Mouse (Mus musculus): ENCODE measurements around the gene Chkb. TPM values are rescaled to one million over a fixed set of nuclear protein-coding genes. Genes with fewer than 3 reads are reported as not detected.
"Not testable (repeated sequence)": the region's sequence is repeated elsewhere in the genome, so short reads cannot be mapped to it uniquely, and the experiment has no call there.

The Chkb gene
- total and polyA plus RNA-seq, 2 experiments from 2014 or later, result 78.3 to 130 TPM

DNA sequence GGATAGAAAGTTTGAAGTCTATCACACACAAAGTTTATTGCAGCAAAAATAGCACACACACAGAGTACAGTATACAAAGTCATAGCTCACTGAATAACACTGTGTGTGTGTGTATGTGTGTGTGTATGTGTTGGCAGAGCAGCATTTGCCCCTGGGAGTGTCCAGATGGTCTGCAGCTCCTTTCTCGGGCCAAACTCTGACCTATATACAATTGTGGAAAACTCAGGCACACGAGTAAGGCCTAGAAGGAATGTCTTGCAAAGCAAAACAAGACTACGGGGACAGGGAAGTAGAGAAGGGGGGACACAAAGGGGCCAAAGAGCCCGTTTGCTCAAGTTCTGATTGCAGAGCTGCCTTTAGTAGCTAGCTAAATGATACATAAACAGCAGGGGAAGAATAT, 3.2 kb upstream of the Chkb start:
- 82% methylated on average over 4 of the region's 4 CpGs for WGBS
- H3K27me3 ChIP-seq (ENCODE audit: control insufficient read depth, insufficient read depth, low read length), result no peaks in the 10 kb centered on the region
- H3K36me3 ChIP-seq (replicated peaks; ENCODE audit: control insufficient read depth, insufficient read depth, low read length), result peaks cover 1% of the 10 kb centered on the region
- H3K9me3 ChIP-seq (replicated peaks; ENCODE audit: control insufficient read depth, low read length), result no peaks in the 10 kb centered on the region
- no peak overlapping the region for H3K27ac ChIP-seq (ENCODE audit: low read depth)
- H3K4me3 ChIP-seq (ENCODE audit: low read depth, low read length), result no peak overlapping the region
- no peak overlapping the region for H3K4me2 ChIP-seq (ENCODE audit: low read depth, low read length)
- no peak overlapping the region for H3K9ac ChIP-seq (replicated peaks; ENCODE audit: low read depth, low read length)
- no peak for ATAC-seq (ENCODE audit: insufficient read depth, low read depth)
- DNase-seq (ENCODE audit: low spot score), result no peak
- H3K4me1 ChIP-seq (ENCODE audit: control insufficient read depth, insufficient read depth), result peaks cover 13% of the 10 kb centered on the region; the same call in 1 of the 2 replicates
- TF ChIP-seq CTCF (IDR thresholded peaks at IDR 0.05; ENCODE audit: low read depth) (no peak), EP300 (IDR thresholded peaks at IDR 0.05; ENCODE audit: low read depth) (no peak)

DNA sequence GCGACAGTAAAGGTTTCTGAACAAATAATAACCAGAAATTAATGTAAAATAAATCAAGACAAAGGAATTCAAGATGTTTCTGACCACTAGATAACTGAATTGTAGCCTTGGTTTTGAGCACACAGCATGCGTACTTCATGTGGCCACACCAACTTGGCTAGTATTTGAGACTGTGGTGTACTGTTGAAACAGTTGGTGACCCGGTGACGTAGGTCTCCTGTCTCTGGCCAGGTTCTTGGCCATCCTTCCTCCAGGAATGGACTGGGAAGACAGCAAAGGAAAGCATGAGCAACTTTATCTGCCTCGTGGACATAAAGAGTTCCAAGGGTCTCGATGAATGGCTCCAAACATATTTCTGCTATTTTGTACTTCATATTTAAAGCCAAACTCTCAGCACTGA, 2.1 kb upstream of the Chkb start:
- no peak overlapping the region for H3K27ac ChIP-seq (ENCODE audit: low read depth)
- H3K4me1 ChIP-seq (ENCODE audit: control insufficient read depth, insufficient read depth), result peaks cover 19% of the 10 kb centered on the region
- no peaks in the 10 kb centered on the region for H3K9me3 ChIP-seq (replicated peaks; ENCODE audit: control insufficient read depth, low read length)
- no peak overlapping the region for H3K9ac ChIP-seq (replicated peaks; ENCODE audit: low read depth, low read length)
- no peaks in the 10 kb centered on the region for H3K27me3 ChIP-seq (ENCODE audit: control insufficient read depth, insufficient read depth, low read length)
- H3K4me3 ChIP-seq (ENCODE audit: low read depth, low read length), result no peak overlapping the region
- WGBS, result 88% methylated on average over 6 of the region's 6 CpGs
- DNase-seq (ENCODE audit: low spot score), result no peak
- TF ChIP-seq CTCF (IDR thresholded peaks at IDR 0.05; ENCODE audit: low read depth), result no peak
- no peak for TF ChIP-seq EP300 (IDR thresholded peaks at IDR 0.05; ENCODE audit: low read depth)
- no peak for ATAC-seq (ENCODE audit: insufficient read depth, low read depth)
- H3K36me3 ChIP-seq (replicated peaks; ENCODE audit: control insufficient read depth, insufficient read depth, low read length), result peaks cover 10% of the 10 kb centered on the region
- no peak overlapping the region for H3K4me2 ChIP-seq (ENCODE audit: low read depth, low read length)

DNA sequence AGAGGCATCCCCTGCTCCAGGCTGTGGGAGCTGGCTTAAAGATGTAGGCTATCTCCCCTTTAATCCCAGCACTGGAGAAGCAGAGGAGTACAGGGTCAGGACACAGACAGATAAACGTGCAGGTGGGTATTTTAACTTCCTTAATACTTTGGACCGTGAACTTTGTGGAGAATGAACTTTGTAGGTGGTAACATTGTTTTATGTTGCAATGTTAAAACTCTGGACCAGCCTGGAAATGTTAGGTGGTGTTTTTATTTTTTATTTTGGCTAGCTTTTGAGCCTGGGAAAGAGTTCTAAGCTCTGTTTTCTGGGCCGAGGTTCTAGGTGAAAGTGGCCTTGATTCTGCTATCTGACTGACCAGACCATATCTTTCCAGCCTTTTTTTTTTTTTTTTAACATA, 1.6 kb upstream of the Chkb start:
- peaks cover 24% of the 10 kb centered on the region for H3K4me1 ChIP-seq (ENCODE audit: control insufficient read depth, insufficient read depth)
- peaks cover 10% of the 10 kb centered on the region for H3K36me3 ChIP-seq (replicated peaks; ENCODE audit: control insufficient read depth, insufficient read depth, low read length)
- H3K9ac ChIP-seq (replicated peaks; ENCODE audit: low read depth, low read length), result no peak overlapping the region
- WGBS, result 74% methylated on average over 3 of the region's 3 CpGs
- no peaks in the 10 kb centered on the region for H3K9me3 ChIP-seq (replicated peaks; ENCODE audit: control insufficient read depth, low read length)
- no peaks in the 10 kb centered on the region for H3K27me3 ChIP-seq (ENCODE audit: control insufficient read depth, insufficient read depth, low read length)
- H3K4me3 ChIP-seq (ENCODE audit: low read depth, low read length), result no peak overlapping the region
- DNase-seq (ENCODE audit: low spot score) (no peak), ATAC-seq (ENCODE audit: insufficient read depth, low read depth) (no peak)
- TF ChIP-seq EP300 (IDR thresholded peaks at IDR 0.05; ENCODE audit: low read depth) (no peak), CTCF (IDR thresholded peaks at IDR 0.05; ENCODE audit: low read depth) (no peak)
- no peak overlapping the region for H3K27ac ChIP-seq (ENCODE audit: low read depth)
- no peak overlapping the region for H3K4me2 ChIP-seq (ENCODE audit: low read depth, low read length)

DNA sequence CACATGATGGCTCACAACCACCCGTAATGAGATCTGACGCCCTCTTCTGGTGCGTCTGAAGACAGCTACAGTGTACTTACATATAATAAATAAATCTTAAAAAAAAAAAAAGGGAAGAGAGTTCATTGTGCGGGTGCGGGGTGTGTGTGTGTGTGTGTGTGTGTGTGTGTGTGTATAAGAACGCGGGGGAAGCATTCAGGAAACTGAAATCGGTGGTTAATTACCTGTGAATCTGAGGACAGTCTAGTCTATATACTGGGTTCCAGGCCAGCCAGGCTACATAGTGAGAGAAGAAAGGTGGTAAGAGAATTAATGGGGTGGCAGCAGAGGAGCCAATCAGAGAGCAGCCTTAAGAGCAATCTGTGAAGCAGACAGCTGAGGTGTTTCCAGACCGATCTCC, 1.1 kb upstream of the Chkb start:
- H3K4me2 ChIP-seq (ENCODE audit: low read depth, low read length); H3K4me3 ChIP-seq (ENCODE audit: low read depth, low read length): not testable (repeated sequence)

DNA sequence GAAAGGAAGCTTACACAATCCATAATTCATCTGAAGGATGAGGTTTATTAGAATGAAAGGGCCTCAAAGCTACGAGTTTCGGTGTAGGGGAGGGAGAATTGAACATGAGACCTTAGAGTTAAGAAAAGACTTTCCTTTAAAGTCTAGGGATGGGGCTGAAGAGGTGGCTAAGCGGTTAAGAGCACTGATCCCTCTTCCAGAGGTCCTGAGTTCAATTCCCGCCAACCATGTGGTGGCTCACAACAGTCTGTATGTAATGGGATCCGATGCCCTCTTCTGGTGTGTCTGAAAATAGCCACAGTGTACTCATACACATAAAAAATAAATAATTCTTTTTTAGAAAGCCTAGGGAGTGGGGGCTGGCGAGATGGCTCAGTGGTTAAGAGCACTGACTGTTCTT, 633 bp upstream of the Chkb start:
- Histone ChIP-seq H3K4me2 (ENCODE audit: low read depth, low read length) (peak overlapping the region; percentile 96), H3K4me3 (ENCODE audit: low read depth, low read length) (peak overlapping the region; percentile 82), H3K27ac (ENCODE audit: low read depth) (peak overlapping the region; percentile 99), H3K9me3 (replicated peaks; ENCODE audit: control insufficient read depth, low read length) (no peaks in the 10 kb centered on the region), H3K36me3 (replicated peaks; ENCODE audit: control insufficient read depth, insufficient read depth, low read length) (peaks cover 10% of the 10 kb centered on the region), H3K27me3 (ENCODE audit: control insufficient read depth, insufficient read depth, low read length) (no peaks in the 10 kb centered on the region), H3K4me1 (ENCODE audit: control insufficient read depth, insufficient read depth) (peaks cover 26% of the 10 kb centered on the region), H3K9ac (replicated peaks; ENCODE audit: low read depth, low read length) (peak overlapping the region; percentile 90)
- DNase-seq (ENCODE audit: low spot score), result no peak
- ATAC-seq (ENCODE audit: insufficient read depth, low read depth), result no peak
- TF ChIP-seq EP300 (IDR thresholded peaks at IDR 0.05; ENCODE audit: low read depth) (no peak), CTCF (IDR thresholded peaks at IDR 0.05; ENCODE audit: low read depth) (peak; percentile 10; the same call in 1 of the 2 replicates)
- WGBS, result 39% methylated on average over 6 of the region's 6 CpGs

More for the DNA sequence above, 1.1 kb upstream of the Chkb start:
- peaks cover 26% of the 10 kb centered on the region for H3K4me1 ChIP-seq (ENCODE audit: control insufficient read depth, insufficient read depth)
- H3K36me3 ChIP-seq (replicated peaks; ENCODE audit: control insufficient read depth, insufficient read depth, low read length); DNase-seq (ENCODE audit: low spot score); H3K27ac ChIP-seq (ENCODE audit: low read depth); H3K9ac ChIP-seq (replicated peaks; ENCODE audit: low read depth, low read length); ATAC-seq (ENCODE audit: insufficient read depth, low read depth); H3K9me3 ChIP-seq (replicated peaks; ENCODE audit: control insufficient read depth, low read length); H3K27me3 ChIP-seq (ENCODE audit: control insufficient read depth, insufficient read depth, low read length): not testable (repeated sequence)
- 80% methylated on average over 6 of the region's 9 CpGs for WGBS

DNA sequence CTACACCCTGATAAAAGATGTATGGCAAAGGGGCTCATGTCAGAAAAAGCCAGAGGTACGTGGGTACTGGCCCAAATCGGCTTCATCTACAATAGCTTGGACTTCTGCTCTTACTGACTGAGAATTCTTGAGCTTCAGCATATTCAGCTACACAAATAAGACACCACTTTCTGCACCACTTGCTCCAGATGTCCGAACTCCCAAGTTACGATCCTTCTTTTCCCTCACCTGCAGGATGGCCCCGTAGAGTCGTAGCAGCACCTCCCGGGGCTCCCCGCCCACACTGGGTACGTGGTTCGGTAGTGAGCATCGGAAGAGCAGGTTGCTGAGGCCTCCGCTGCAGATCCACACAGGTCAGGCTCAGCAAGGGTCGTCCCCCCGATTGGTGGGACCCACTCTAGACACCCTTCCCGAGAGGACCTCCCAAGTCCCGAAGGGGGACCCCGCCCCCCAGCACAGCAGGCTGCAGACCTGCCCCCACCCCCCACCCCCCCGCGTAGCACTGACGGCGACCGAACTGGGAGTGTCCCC, 822 bp downstream of the Chkb start:
- ATAC-seq (ENCODE audit: insufficient read depth, low read depth) (no peak), DNase-seq (ENCODE audit: low spot score) (no peak)
- H3K27ac ChIP-seq (ENCODE audit: low read depth), result peak overlapping the region; percentile 99
- peak overlapping the region; percentile 82 for H3K4me3 ChIP-seq (ENCODE audit: low read depth, low read length)
- H3K4me1 ChIP-seq (ENCODE audit: control insufficient read depth, insufficient read depth), result peaks cover 32% of the 10 kb centered on the region
- peak overlapping the region; percentile 96 for H3K4me2 ChIP-seq (ENCODE audit: low read depth, low read length)
- TF ChIP-seq CTCF (IDR thresholded peaks at IDR 0.05; ENCODE audit: low read depth) (no peak), EP300 (IDR thresholded peaks at IDR 0.05; ENCODE audit: low read depth) (no peak)
- 7% methylated on average over 16 of the region's 22 CpGs for WGBS
- H3K27me3 ChIP-seq (ENCODE audit: control insufficient read depth, insufficient read depth, low read length), result no peaks in the 10 kb centered on the region
- H3K9ac ChIP-seq (replicated peaks; ENCODE audit: low read depth, low read length), result peak overlapping the region; percentile 90
- no peaks in the 10 kb centered on the region for H3K9me3 ChIP-seq (replicated peaks; ENCODE audit: control insufficient read depth, low read length)
- peaks cover 10% of the 10 kb centered on the region for H3K36me3 ChIP-seq (replicated peaks; ENCODE audit: control insufficient read depth, insufficient read depth, low read length)
